Mouse (Mus musculus): ENCODE measurements around the gene Gm12253. TPM values are rescaled to one million over a fixed set of nuclear protein-coding genes. Genes with fewer than 3 reads are reported as not detected.

Gene Gm12253
- not detected in 2 replicates for polyA plus RNA-seq (2012; rRNA removed)

DNA sequence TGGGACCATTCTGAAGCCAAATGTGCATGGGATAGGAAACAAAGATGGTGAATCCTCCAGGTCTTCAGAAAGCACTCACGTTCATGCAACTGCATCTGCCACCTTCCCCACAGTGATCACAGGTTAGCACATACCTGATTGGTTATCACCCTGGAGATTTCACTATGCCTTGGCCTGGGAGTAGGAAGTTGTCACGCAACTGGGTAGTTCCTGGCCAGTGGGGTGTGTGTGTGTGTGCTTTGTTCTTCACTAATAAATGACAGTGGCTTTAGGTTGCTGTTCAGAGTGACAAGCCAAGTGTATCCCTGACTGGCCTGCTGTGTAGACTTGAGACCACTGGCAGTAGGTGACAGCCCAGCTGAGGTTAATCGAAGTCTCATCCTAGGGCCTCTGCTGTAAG, at the start of gene Gm12253:
Gm12253 (plus strand) TSS at position 301 of the 400 bp plus-strand sequence.

DNA sequence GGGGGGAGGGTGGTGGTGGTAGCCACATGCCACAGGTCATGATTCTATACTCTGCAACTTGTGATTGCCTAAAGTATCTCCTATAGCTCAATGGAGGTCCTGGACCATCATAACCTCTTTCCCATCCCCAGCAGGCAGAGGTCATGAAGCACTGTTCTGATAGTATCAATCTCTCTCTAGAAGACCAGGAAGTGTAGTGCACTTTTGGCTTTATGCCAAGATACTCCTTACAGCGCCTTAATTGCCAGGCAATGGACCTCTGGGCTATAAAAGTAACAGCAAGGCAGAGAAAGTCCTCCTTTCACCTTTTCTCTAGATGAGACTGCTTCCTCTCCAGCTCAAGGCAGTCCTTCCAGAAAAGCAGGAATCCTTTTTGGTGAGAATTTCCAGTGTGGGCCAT, 11.5 kb upstream of the Gm12253 start, which contains the start of gene 1810065E05Rik:
1810065E05Rik (plus strand) TSS at position 297 of the 400 bp plus-strand sequence.

DNA sequence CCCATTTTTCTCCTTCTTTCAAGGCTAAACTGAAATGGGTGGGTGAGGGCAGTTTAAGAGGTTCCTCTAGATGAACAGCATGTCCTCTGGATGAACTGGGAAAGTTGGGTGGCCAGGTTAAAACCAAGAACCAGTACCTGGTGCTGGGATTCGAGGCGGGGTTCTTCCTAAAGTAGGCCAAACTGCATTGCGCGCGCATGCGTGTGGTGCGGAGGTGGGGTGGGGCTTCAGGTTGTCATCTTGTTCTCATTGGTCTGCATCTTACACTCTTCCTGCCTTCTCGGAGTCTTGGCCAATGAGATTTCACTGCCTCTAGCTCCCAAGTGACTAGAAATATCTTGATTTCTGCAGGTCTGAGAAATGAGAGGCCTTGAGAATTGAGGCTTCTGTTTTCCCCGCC, 20.4 kb downstream of the Gm12253 start, which contains the start of gene Lypd9:
Lypd9 (minus strand) TSS at position 165 of the 400 bp plus-strand sequence.

DNA sequence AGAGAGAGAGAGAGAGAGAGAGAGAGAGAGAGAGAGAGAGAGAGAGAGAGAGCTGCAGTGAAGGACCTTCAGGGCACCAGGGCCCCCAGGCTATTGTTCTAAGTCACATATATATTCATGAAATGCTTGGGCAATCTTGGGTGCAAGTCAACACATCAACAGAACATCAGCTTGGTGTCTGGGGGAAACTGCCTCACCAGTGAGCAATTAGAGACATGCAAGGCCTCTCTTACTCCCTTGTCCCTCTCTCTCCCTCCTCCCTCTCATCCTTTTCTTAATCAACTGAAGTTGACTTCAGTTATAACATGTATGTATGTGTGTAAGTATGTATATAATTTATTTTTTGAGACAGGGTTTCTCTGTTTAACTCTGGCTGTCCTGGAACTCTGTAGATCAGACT, 29.8 kb downstream of the Gm12253 start, which contains the start of gene Olfr30:
Olfr30 (minus strand) TSS at position 101 of the 400 bp plus-strand sequence.

Other genes starting within 250 kb of the Gm12253 start
- 2.6 and 4.7 TPM in 2 replicates for gene Igtp, start 233.0 kb upstream of the Gm12253 start, polyA plus RNA-seq (2012; rRNA removed)
- gene Irgm2, start 232.9 kb upstream of the Gm12253 start, polyA plus RNA-seq (2012; rRNA removed): 2.0 and 2.4 TPM in 2 replicates
- gene 4930438A08Rik, start 157.8 kb upstream of the Gm12253 start, polyA plus RNA-seq (2012; rRNA removed): 0.04 and 0.05 TPM in 2 replicates
- 62.8 and 69.6 TPM in 2 replicates for gene Zfp692, start 125.5 kb upstream of the Gm12253 start, polyA plus RNA-seq (2012; rRNA removed)
- gene Zfp672, start 102.2 kb upstream of the Gm12253 start, polyA plus RNA-seq (2012; rRNA removed): 35.2 and 38.3 TPM in 2 replicates
- 38.0 and 39.2 TPM in 2 replicates for gene Sh3bp5l, start 101.8 kb upstream of the Gm12253 start, polyA plus RNA-seq (2012; rRNA removed)
- gene Lypd8, start 53.5 kb upstream of the Gm12253 start, polyA plus RNA-seq (2012; rRNA removed): 0.11 and 0.13 TPM in 2 replicates
- not detected in 2 replicates for gene 1810065E05Rik, start 11.4 kb upstream of the Gm12253 start, polyA plus RNA-seq (2012; rRNA removed)
- gene Lypd9, start 20.4 kb downstream of the Gm12253 start, polyA plus RNA-seq (2012; rRNA removed): not detected in 2 replicates
- not detected in 2 replicates for gene Olfr30, start 29.7 kb downstream of the Gm12253 start, polyA plus RNA-seq (2012; rRNA removed)
- not detected in 2 replicates for gene Olfr332, start 60.0 kb downstream of the Gm12253 start, polyA plus RNA-seq (2012; rRNA removed)
- gene Olfr331, start 70.0 kb downstream of the Gm12253 start, polyA plus RNA-seq (2012; rRNA removed): not detected in 2 replicates
- gene Olfr330, start 102.3 kb downstream of the Gm12253 start, polyA plus RNA-seq (2012; rRNA removed): not detected in 2 replicates
- gene Olfr329-ps, start 113.9 kb downstream of the Gm12253 start, polyA plus RNA-seq (2012; rRNA removed): not detected in 2 replicates
- gene Olfr328, start 123.1 kb downstream of the Gm12253 start, polyA plus RNA-seq (2012; rRNA removed): 0.02 and 0.03 TPM in 2 replicates
- 0.06 and 0.08 TPM in 2 replicates for gene Olfr224, start 138.0 kb downstream of the Gm12253 start, polyA plus RNA-seq (2012; rRNA removed)
- gene Olfr325, start 145.2 kb downstream of the Gm12253 start, polyA plus RNA-seq (2012; rRNA removed): not detected in 2 replicates
- gene Olfr324, start 162.6 kb downstream of the Gm12253 start, polyA plus RNA-seq (2012; rRNA removed): 0.03 and 0.05 TPM in 2 replicates
- gene 2210407C18Rik, start 183.5 kb downstream of the Gm12253 start, polyA plus RNA-seq (2012; rRNA removed): not detected in 2 replicates
- not detected in 2 replicates for gene Olfr323, start 197.9 kb downstream of the Gm12253 start, polyA plus RNA-seq (2012; rRNA removed)
- 0.11 TPM in 1 of 2 replicates, not detected in the other for gene Trim58, start 207.9 kb downstream of the Gm12253 start, polyA plus RNA-seq (2012; rRNA removed)
- 0.01 TPM in 1 of 2 replicates, not detected in the other for gene Olfr322, start 226.2 kb downstream of the Gm12253 start, polyA plus RNA-seq (2012; rRNA removed)
- gene Olfr320, start 248.5 kb downstream of the Gm12253 start, polyA plus RNA-seq (2012; rRNA removed): not detected in 2 replicates